Mouse (Mus musculus): ENCODE measurements around the gene Slc30a3. TPM values are rescaled to one million over a fixed set of nuclear protein-coding genes. Genes with fewer than 3 reads are reported as not detected.

Slc30a3 gene
- polyA plus RNA-seq, 1 experiment, result 9.2 TPM

GRCm38 (mm10) chr5:31116912-31117311 is 8.9 kb upstream of the Slc30a3 start:
- Histone ChIP-seq H3K27me3 (ENCODE audit: control insufficient read depth, insufficient read depth, low read length, poor library complexity, severe bottlenecking) (no peaks in the 10 kb centered on the region), H3K4me1 (ENCODE audit: control insufficient read depth, insufficient read depth, low read length) (no peaks in the 10 kb centered on the region), H3K9ac (ENCODE audit: low read depth, poor library complexity, severe bottlenecking) (peak overlapping the region; percentile 17), H3K27ac (ENCODE audit: insufficient read depth, low read length) (peak overlapping the region; percentile 24; the same call in 1 of the 2 replicates), H3K4me3 (ENCODE audit: low read depth, low read length) (peak overlapping the region; percentile 66), H3K36me3 (ENCODE audit: control insufficient read depth, insufficient read depth, low read length, poor library complexity, severe bottlenecking) (no peaks in the 10 kb centered on the region), H3K9me3 (replicated peaks; ENCODE audit: control insufficient read depth, insufficient read depth, low read length, poor library complexity, severe bottlenecking) (peaks cover 5% of the 10 kb centered on the region)
- peak; percentile 99 for TF ChIP-seq EP300 (IDR thresholded peaks at IDR 0.05; ENCODE audit: insufficient read depth, low read depth, low read length)
- TF ChIP-seq CTCF (IDR thresholded peaks at IDR 0.05; ENCODE audit: low read depth, low read length), result no peak

DNA sequence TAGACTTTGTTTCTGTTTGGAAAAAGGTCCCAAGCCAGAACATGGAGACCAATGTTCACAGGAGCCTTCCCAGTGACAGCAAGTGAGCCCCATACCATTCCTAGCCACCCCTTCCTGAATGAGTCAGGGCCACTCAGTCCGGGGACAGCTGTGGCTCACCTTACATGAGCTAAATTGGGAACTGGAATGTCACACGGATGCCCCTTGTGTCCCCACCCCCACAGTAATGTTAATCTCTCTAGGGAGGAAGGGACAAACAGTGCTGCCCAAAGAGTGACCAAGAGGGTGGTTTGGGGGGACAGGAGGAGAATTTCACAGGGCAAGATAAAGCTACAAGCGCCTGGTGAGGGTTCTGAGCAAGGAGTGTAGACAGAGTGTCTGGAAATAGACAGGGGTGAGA is 8.3 kb upstream of the Slc30a3 start, which contains the start of gene Trim54:
TSS of gene Trim54 (plus strand) at position 359 of the 400 bp plus-strand sequence.
- Histone ChIP-seq H3K9ac (ENCODE audit: low read depth, poor library complexity, severe bottlenecking) (peak within 1 kb of the TSS; percentile 17), H3K27me3 (ENCODE audit: control insufficient read depth, insufficient read depth, low read length, poor library complexity, severe bottlenecking) (no peaks in the 10 kb centered on the region), H3K4me1 (ENCODE audit: control insufficient read depth, insufficient read depth, low read length) (no peaks in the 10 kb centered on the region), H3K27ac (ENCODE audit: insufficient read depth, low read length) (peak within 1 kb of the TSS; percentile 24; the same call in 1 of the 2 replicates), H3K9me3 (replicated peaks; ENCODE audit: control insufficient read depth, insufficient read depth, low read length, poor library complexity, severe bottlenecking) (peaks cover 5% of the 10 kb centered on the region), H3K36me3 (ENCODE audit: control insufficient read depth, insufficient read depth, low read length, poor library complexity, severe bottlenecking) (no peaks in the 10 kb centered on the region), H3K4me3 (ENCODE audit: low read depth, low read length) (peak within 1 kb of the TSS; percentile 66)
- TF ChIP-seq CTCF (IDR thresholded peaks at IDR 0.05; ENCODE audit: low read depth, low read length), result no peak
- TF ChIP-seq EP300 (IDR thresholded peaks at IDR 0.05; ENCODE audit: insufficient read depth, low read depth, low read length), result peak; percentile 78; the same call in 1 of the 2 replicates
- no peak for TF ChIP-seq POLR2A (IDR thresholded peaks at IDR 0.05; ENCODE audit: insufficient read depth, low read length)

- Histone ChIP-seq H3K36me3 (ENCODE audit: control insufficient read depth, insufficient read depth, low read length, poor library complexity, severe bottlenecking) (no peaks in the 10 kb centered on the region), H3K4me1 (ENCODE audit: control insufficient read depth, insufficient read depth, low read length) (no peaks in the 10 kb centered on the region), H3K27ac (ENCODE audit: insufficient read depth, low read length) (no peak overlapping the region), H3K9ac (ENCODE audit: low read depth, poor library complexity, severe bottlenecking) (no peak overlapping the region), H3K27me3 (ENCODE audit: control insufficient read depth, insufficient read depth, low read length, poor library complexity, severe bottlenecking) (no peaks in the 10 kb centered on the region), H3K4me3 (ENCODE audit: low read depth, low read length) (no peak overlapping the region), H3K9me3 (replicated peaks; ENCODE audit: control insufficient read depth, insufficient read depth, low read length, poor library complexity, severe bottlenecking) (peaks cover 5% of the 10 kb centered on the region)
- no peak for TF ChIP-seq EP300 (IDR thresholded peaks at IDR 0.05; ENCODE audit: insufficient read depth, low read depth, low read length)
- no peak for TF ChIP-seq CTCF (IDR thresholded peaks at IDR 0.05; ENCODE audit: low read depth, low read length)
- no peak for TF ChIP-seq POLR2A (IDR thresholded peaks at IDR 0.05; ENCODE audit: insufficient read depth, low read length)
Observed at GRCm38 (mm10) chr5:31110781-31111180, 2.7 kb upstream of the Slc30a3 start.

DNA sequence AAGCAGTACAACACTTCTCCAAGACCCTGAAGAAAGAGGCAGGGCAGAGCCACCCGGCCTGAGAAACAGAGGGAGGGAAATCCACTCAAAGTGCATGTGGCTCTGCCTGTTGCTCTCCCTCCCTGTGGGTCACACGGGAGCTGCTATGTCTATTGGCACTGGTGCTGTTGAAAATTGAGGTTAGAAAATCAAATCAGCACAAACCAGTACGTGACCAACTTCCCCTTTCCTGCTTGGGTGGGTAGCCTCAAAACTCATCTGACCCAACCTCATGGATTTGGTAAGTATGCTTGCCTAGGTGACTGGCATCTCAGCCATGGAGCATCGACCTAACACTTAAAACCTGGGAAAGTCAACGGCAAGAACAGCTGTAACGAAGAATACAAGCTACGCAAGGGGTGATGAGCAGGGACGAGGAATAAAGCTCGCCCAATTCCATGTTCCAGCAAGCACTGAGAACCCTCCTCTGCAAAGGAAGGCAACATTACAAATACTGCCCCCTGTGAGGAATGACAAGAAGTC is 2.2 kb downstream of the Slc30a3 start, which contains the start of gene Dnajc5g:
TSS of gene Dnajc5g (plus strand) at position 472 of the 522 bp plus-strand sequence.
- no peaks in the 10 kb centered on the region for H3K36me3 ChIP-seq (ENCODE audit: control insufficient read depth, insufficient read depth, low read length, poor library complexity, severe bottlenecking)
- H3K4me1 ChIP-seq (ENCODE audit: control insufficient read depth, insufficient read depth, low read length), result no peaks in the 10 kb centered on the region
- no peaks in the 10 kb centered on the region for H3K27me3 ChIP-seq (ENCODE audit: control insufficient read depth, insufficient read depth, low read length, poor library complexity, severe bottlenecking)
- no peak within 1 kb of the TSS for H3K27ac ChIP-seq (ENCODE audit: insufficient read depth, low read length)
- no peak within 1 kb of the TSS for H3K4me3 ChIP-seq (ENCODE audit: low read depth, low read length)
- no peaks in the 10 kb centered on the region for H3K9me3 ChIP-seq (replicated peaks; ENCODE audit: control insufficient read depth, insufficient read depth, low read length, poor library complexity, severe bottlenecking)
- no peak within 1 kb of the TSS for H3K9ac ChIP-seq (ENCODE audit: low read depth, poor library complexity, severe bottlenecking)
- TF ChIP-seq EP300 (IDR thresholded peaks at IDR 0.05; ENCODE audit: insufficient read depth, low read depth, low read length), result no peak
- no peak for TF ChIP-seq CTCF (IDR thresholded peaks at IDR 0.05; ENCODE audit: low read depth, low read length)
- TF ChIP-seq POLR2A (IDR thresholded peaks at IDR 0.05; ENCODE audit: insufficient read depth, low read length), result no peak

DNA sequence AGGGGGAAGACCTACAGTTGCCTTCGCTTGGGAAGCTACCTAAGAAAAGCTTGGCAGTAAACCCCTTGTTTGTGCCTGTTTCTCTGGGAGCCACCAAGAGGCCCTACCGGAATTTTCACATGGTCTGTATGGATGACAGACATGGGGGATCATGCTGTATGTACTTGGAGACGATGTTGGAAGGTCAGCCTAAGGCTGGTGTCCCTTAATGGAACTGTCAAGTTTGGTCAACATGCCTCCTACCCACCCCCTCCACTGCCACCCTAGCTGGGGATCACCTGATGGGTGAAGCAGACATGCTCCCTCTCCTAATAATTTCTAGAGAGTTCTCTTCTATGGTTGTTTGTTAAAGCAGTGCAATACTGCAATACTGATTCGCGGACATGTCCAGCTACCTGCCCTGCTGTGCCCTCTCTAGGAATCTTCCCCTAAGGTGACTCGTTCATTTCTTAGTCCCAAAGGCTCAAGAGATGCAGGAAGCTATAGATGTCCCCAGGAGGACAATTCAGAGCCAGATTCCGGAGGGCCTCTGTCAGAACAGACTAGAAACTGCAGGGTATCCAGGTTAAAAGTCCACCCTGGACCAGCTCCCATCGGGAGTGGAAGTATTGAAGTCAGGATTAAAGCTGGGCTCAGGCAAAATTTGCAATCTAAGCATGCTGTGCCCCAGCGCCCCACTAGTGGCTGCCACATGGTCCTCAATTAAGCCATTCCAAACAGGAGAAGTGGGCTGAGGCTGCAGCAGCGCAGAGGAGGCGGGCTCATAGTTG is 12.1 kb downstream of the Slc30a3 start:
- H3K9me3 ChIP-seq (replicated peaks; ENCODE audit: control insufficient read depth, insufficient read depth, low read length, poor library complexity, severe bottlenecking), result no peaks in the 10 kb centered on the region
- H3K4me1 ChIP-seq (ENCODE audit: control insufficient read depth, insufficient read depth, low read length), result no peaks in the 10 kb centered on the region
- H3K4me3 ChIP-seq (ENCODE audit: low read depth, low read length), result peak overlapping the region; percentile 26
- peaks cover 10% of the 10 kb centered on the region for H3K27me3 ChIP-seq (ENCODE audit: control insufficient read depth, insufficient read depth, low read length, poor library complexity, severe bottlenecking)
- TF ChIP-seq POLR2A (IDR thresholded peaks at IDR 0.05; ENCODE audit: insufficient read depth, low read length) (no peak), EP300 (IDR thresholded peaks at IDR 0.05; ENCODE audit: insufficient read depth, low read depth, low read length) (no peak), CTCF (IDR thresholded peaks at IDR 0.05; ENCODE audit: low read depth, low read length) (no peak)
- H3K27ac ChIP-seq (ENCODE audit: insufficient read depth, low read length), result no peak overlapping the region
- H3K9ac ChIP-seq (ENCODE audit: low read depth, poor library complexity, severe bottlenecking), result no peak overlapping the region
- no peaks in the 10 kb centered on the region for H3K36me3 ChIP-seq (ENCODE audit: control insufficient read depth, insufficient read depth, low read length, poor library complexity, severe bottlenecking)

All from ES-Bruce4 (cell line).